Mouse (Mus musculus): ENCODE measurements around the gene Wdr20. TPM values are rescaled to one million over a fixed set of nuclear protein-coding genes. Genes with fewer than 3 reads are reported as not detected.
A peak's percentile ranks its signal among the peaks of the same experiment; 100 is the strongest.

Gene Wdr20
- total and polyA plus RNA-seq, 3 experiments: 16.4 to 47.1 (median 28.5) TPM

DNA sequence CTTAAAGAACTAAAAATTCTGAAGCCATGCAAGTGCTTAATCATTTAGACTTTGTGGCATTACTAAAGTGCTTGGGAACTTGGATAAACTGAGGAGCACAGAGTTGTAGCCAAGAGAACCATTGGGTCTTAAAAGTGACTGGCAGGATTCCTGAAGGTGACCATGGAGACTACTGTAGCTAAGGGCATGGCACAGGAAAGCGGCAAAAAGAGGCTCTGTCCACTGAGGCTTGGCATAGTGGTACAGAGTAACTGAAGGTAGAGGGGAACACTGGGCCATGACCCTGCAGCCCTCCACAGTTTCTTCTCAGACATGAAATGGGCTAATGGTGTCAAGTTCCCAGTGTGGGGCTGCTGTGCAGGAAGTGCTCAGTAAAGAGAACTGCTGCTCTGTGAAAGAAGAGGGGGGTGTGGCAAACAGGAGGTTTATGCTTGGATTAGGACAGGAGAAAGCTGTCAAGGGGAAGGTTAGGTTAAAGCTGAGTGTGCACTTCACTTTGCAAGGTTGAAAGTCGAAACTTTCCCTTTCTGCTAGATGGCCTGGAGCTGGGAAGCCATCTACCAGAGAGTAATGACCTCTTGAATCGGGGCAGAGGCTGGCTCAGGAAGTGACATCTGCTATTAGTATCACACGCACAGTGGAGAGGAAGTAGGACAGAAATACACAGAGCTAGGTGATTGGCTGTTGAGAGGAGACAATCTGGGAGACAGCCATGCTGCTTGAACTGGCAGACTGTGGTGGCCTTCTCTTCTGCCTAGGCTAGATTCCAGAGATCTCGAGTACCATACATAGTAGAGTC, 38.1 kb downstream of the Wdr20 start:
- no peaks in the 10 kb centered on the region for H3K9me3 ChIP-seq (replicated peaks)
- peaks cover 57% of the 10 kb centered on the region for H3K36me3 ChIP-seq (replicated peaks)
- no peak overlapping the region for H3K4me3 ChIP-seq (ENCODE audit: low read depth, low read length)
- peak; percentile 36; the same call in 1 of the 2 replicates for ATAC-seq (ENCODE audit: extremely low read depth, insufficient number of reproducible peaks, low FRiP score, poor library complexity, severe bottlenecking)
- H3K4me1 ChIP-seq (ENCODE audit: insufficient read depth, low read depth, low read length): peaks cover 32% of the 10 kb centered on the region
- no peaks in the 10 kb centered on the region for H3K27me3 ChIP-seq (ENCODE audit: insufficient read depth, low read length)
- no peak for TF ChIP-seq CTCF (IDR thresholded peaks at IDR 0.05; ENCODE audit: low read depth, low read length)
- no peak for TF ChIP-seq GATA2 (IDR thresholded peaks at IDR 0.05; ENCODE audit: borderline replicate concordance, low read depth, low read length)
- TF ChIP-seq POLR2AphosphoS5 (IDR thresholded peaks at IDR 0.05; ENCODE audit: insufficient replicate concordance, low read depth, low read length): no peak
- DNase-seq (ENCODE audit: low spot score): no peak

- Histone ChIP-seq H3K27me3 (ENCODE audit: insufficient read depth, low read length) (no peaks in the 10 kb centered on the region), H3K36me3 (replicated peaks) (peaks cover 60% of the 10 kb centered on the region), H3K9me3 (replicated peaks) (no peaks in the 10 kb centered on the region), H3K4me3 (ENCODE audit: low read depth, low read length) (no peak overlapping the region), H3K4me1 (ENCODE audit: insufficient read depth, low read depth, low read length) (peaks cover 34% of the 10 kb centered on the region)
- no peak for DNase-seq (ENCODE audit: low spot score)
- ATAC-seq (ENCODE audit: extremely low read depth, insufficient number of reproducible peaks, low FRiP score, poor library complexity, severe bottlenecking): peak; percentile 15; the same call in 1 of the 2 replicates
- TF ChIP-seq TAL1 (conservative IDR thresholded peaks at IDR 0.05; ENCODE audit: low read depth, low read length) (no peak), POLR2AphosphoS5 (IDR thresholded peaks at IDR 0.05; ENCODE audit: insufficient replicate concordance, low read depth, low read length) (no peak), CTCF (IDR thresholded peaks at IDR 0.05; ENCODE audit: low read depth, low read length) (no peak), GATA2 (IDR thresholded peaks at IDR 0.05; ENCODE audit: borderline replicate concordance, low read depth, low read length) (no peak), GATA1 (IDR thresholded peaks at IDR 0.05; ENCODE audit: borderline replicate concordance, low read length) (no peak)
Measured at GRCm38 (mm10) chr12:110777853-110778252, 40.1 kb downstream of the Wdr20 start.

DNA sequence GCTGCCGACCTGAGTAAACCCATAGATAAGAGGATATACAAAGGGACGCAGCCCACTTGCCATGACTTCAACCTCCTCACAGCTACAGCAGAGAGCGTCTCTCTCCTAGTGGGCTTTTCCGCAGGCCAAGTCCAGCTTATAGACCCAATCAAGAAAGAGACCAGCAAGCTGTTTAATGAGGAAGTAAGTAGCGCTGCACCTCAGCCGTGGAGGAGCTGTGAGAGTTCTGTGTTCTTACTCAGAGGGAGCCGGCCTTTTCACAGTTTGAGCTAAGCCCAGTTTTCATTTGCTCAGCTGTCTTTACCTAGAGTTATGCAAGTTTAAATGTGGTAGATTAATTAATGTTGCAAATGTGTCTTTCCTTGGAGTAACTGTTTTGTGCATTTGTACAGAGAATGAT, 41.6 kb downstream of the Wdr20 start:
- Histone ChIP-seq H3K4me3 (ENCODE audit: low read depth, low read length) (no peak overlapping the region), H3K27me3 (ENCODE audit: insufficient read depth, low read length) (no peaks in the 10 kb centered on the region), H3K36me3 (replicated peaks) (peaks cover 63% of the 10 kb centered on the region), H3K9me3 (replicated peaks) (no peaks in the 10 kb centered on the region), H3K4me1 (ENCODE audit: insufficient read depth, low read depth, low read length) (peaks cover 36% of the 10 kb centered on the region)
- TF ChIP-seq GATA1 (IDR thresholded peaks at IDR 0.05; ENCODE audit: borderline replicate concordance, low read length) (no peak), POLR2AphosphoS5 (IDR thresholded peaks at IDR 0.05; ENCODE audit: insufficient replicate concordance, low read depth, low read length) (no peak), TAL1 (conservative IDR thresholded peaks at IDR 0.05; ENCODE audit: low read depth, low read length) (no peak), GATA2 (IDR thresholded peaks at IDR 0.05; ENCODE audit: borderline replicate concordance, low read depth, low read length) (no peak), CTCF (IDR thresholded peaks at IDR 0.05; ENCODE audit: low read depth, low read length) (no peak)
- ATAC-seq (ENCODE audit: extremely low read depth, insufficient number of reproducible peaks, low FRiP score, poor library complexity, severe bottlenecking): no peak
- no peak for DNase-seq (ENCODE audit: low spot score)

DNA sequence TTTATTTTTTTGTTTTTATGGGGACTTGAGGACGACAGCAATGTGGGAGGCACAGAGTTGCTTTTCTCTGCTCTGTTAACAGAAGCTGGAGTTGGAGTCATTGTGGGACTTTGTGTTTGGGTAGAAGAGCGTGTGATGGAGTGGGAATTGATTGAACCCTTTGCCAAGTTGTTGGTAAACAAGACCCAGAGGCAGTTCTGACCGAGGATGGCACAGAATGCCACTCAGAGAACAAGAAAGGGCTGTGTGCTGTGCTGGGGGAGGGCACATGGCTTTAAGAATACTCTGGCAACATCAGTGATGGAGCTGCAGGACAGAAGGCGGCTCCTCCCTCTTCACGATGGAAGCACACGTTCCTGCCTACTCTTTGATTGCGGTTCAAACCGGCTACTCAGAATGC, 43.4 kb downstream of the Wdr20 start:
- ATAC-seq (ENCODE audit: extremely low read depth, insufficient number of reproducible peaks, low FRiP score, poor library complexity, severe bottlenecking) (no peak), DNase-seq (ENCODE audit: low spot score) (no peak)
- Histone ChIP-seq H3K27me3 (ENCODE audit: insufficient read depth, low read length) (no peaks in the 10 kb centered on the region), H3K4me1 (ENCODE audit: insufficient read depth, low read depth, low read length) (peaks cover 33% of the 10 kb centered on the region), H3K9me3 (replicated peaks) (no peaks in the 10 kb centered on the region), H3K4me3 (ENCODE audit: low read depth, low read length) (no peak overlapping the region), H3K36me3 (replicated peaks) (peaks cover 72% of the 10 kb centered on the region)
- TF ChIP-seq GATA1 (IDR thresholded peaks at IDR 0.05; ENCODE audit: borderline replicate concordance, low read length): no peak
- TF ChIP-seq CTCF (IDR thresholded peaks at IDR 0.05; ENCODE audit: low read depth, low read length): no peak
- no peak for TF ChIP-seq TAL1 (conservative IDR thresholded peaks at IDR 0.05; ENCODE audit: low read depth, low read length)
- TF ChIP-seq POLR2AphosphoS5 (IDR thresholded peaks at IDR 0.05; ENCODE audit: insufficient replicate concordance, low read depth, low read length): no peak
- TF ChIP-seq GATA2 (IDR thresholded peaks at IDR 0.05; ENCODE audit: borderline replicate concordance, low read depth, low read length): no peak

DNA sequence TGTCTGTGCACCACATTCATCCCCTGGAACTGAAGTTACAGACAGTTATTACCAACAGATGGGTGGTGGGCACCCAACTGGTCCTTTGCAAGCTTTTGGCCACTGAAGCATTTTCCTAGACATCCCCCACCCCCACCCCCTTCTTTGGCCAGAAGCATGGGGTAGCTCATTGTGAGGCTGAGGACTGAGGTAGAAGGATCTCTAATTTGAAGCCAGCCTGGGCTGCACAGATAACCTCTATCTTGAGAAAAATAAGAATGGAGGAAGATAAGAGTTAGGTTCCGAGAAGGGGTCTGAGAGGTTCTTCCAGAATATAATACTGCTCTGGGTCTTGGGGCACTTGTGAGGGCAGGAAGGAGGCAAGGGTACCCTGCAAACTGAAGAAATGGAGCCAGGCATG, 44.5 kb downstream of the Wdr20 start:
- DNase-seq (ENCODE audit: low spot score): no peak
- TF ChIP-seq CTCF (IDR thresholded peaks at IDR 0.05; ENCODE audit: low read depth, low read length): no peak
- Histone ChIP-seq H3K4me3 (ENCODE audit: low read depth, low read length) (no peak overlapping the region), H3K36me3 (replicated peaks) (peaks cover 78% of the 10 kb centered on the region), H3K9me3 (replicated peaks) (no peaks in the 10 kb centered on the region), H3K27me3 (ENCODE audit: insufficient read depth, low read length) (no peaks in the 10 kb centered on the region), H3K4me1 (ENCODE audit: insufficient read depth, low read depth, low read length) (peaks cover 28% of the 10 kb centered on the region)
- ATAC-seq (ENCODE audit: extremely low read depth, insufficient number of reproducible peaks, low FRiP score, poor library complexity, severe bottlenecking): no peak; the same call in 1 of the 2 replicates

- Histone ChIP-seq H3K27me3 (ENCODE audit: insufficient read depth, low read length) (no peaks in the 10 kb centered on the region), H3K9me3 (replicated peaks) (no peaks in the 10 kb centered on the region), H3K4me3 (ENCODE audit: low read depth, low read length) (no peak overlapping the region), H3K4me1 (ENCODE audit: insufficient read depth, low read depth, low read length) (peaks cover 13% of the 10 kb centered on the region), H3K36me3 (replicated peaks) (peaks cover 75% of the 10 kb centered on the region)
- ATAC-seq (ENCODE audit: extremely low read depth, insufficient number of reproducible peaks, low FRiP score, poor library complexity, severe bottlenecking) (no peak), DNase-seq (ENCODE audit: low spot score) (no peak)
- TF ChIP-seq GATA2 (IDR thresholded peaks at IDR 0.05; ENCODE audit: borderline replicate concordance, low read depth, low read length) (no peak), CTCF (IDR thresholded peaks at IDR 0.05; ENCODE audit: low read depth, low read length) (no peak), POLR2AphosphoS5 (IDR thresholded peaks at IDR 0.05; ENCODE audit: insufficient replicate concordance, low read depth, low read length) (no peak), TAL1 (conservative IDR thresholded peaks at IDR 0.05; ENCODE audit: low read depth, low read length) (no peak), GATA1 (IDR thresholded peaks at IDR 0.05; ENCODE audit: borderline replicate concordance, low read length) (no peak)
Measured at GRCm38 (mm10) chr12:110784211-110784610, 46.5 kb downstream of the Wdr20 start.
